ENCODE assay signal across 8 mouse cellular contexts in the genomic region with DNA sequence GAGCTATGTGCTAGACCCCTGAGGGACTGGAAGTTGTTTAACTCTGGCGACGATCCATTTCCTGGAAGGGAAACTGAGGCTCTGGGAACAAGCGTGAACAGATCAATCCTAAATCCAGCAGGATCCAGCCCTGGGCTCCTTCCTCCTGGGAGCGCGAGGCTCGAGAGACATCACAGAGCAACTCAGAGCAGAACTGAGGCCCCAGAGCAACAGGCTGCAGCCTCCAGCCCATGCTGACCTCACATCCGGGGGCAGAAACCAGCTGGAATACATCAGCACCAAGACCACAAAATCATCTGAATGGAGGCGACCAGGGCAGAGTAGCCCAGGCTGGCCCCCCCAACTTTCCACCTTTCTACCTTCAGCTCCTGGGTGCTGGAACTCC. TPM values are rescaled to one million over a fixed set of nuclear protein-coding genes. Genes with fewer than 3 reads are reported as not detected.
DNase-seq lines count a peak whose midpoint lies in the region; ATAC-seq and TF ChIP-seq lines count a peak whose summit lies in the region.

No protein-coding gene starts in this region.

- no peaks in the 10 kb centered on the region for H3K9me3 ChIP-seq in E14TG2a.4 (ENCODE audit: low read length)
- H3K9me3 ChIP-seq in embryonic facial prominence, embryonic 15.5 days (replicated peaks), result no peaks in the 10 kb centered on the region
- no peaks in the 10 kb centered on the region for H3K9me3 ChIP-seq in intestine, embryonic 15.5 days

- H3K9ac ChIP-seq in embryonic facial prominence, embryonic 15.5 days, result no peak overlapping the region
- H3K9ac ChIP-seq in intestine, embryonic 15.5 days, result no peak overlapping the region

- H3K27me3 ChIP-seq in E14TG2a.4 (ENCODE audit: insufficient read depth, low read length), result peaks cover 28% of the 10 kb centered on the region
- peaks cover 31% of the 10 kb centered on the region for H3K27me3 ChIP-seq in embryonic facial prominence, embryonic 15.5 days
- no peaks in the 10 kb centered on the region for H3K27me3 ChIP-seq in intestine, embryonic 15.5 days (replicated peaks)

- no peaks in the 10 kb centered on the region for H3K36me3 ChIP-seq in E14TG2a.4 (ENCODE audit: insufficient read depth, low read length)
- H3K36me3 ChIP-seq in embryonic facial prominence, embryonic 15.5 days, result no peaks in the 10 kb centered on the region
- no peaks in the 10 kb centered on the region for H3K36me3 ChIP-seq in intestine, embryonic 15.5 days

- DNase-seq in lung, postnatal 25 days (ENCODE audit: low spot score), result peak; percentile 21
- no peak for DNase-seq in adrenal gland, postnatal 10 days
- no peak for DNase-seq in B cell, adult 2 months
- no peak for DNase-seq in testis, postnatal 14 days (ENCODE audit: low spot score)
- DNase-seq in left cerebral cortex, postnatal 14 days (ENCODE audit: low spot score in 2 of 2), result no peak

- WGBS in embryonic facial prominence, embryonic 15.5 days, result 13% methylated on average over 8 of the region's 8 CpGs
- 32% methylated on average over 8 of the region's 8 CpGs for WGBS in intestine, embryonic 15.5 days

- ATAC-seq in embryonic facial prominence, embryonic 15.5 days (ENCODE audit: insufficient number of reproducible peaks, low FRiP score, low TSS enrichment, low read depth), result no peak
- no peak for ATAC-seq in intestine, embryonic 15.5 days

- peaks cover 65% of the 10 kb centered on the region for H3K4me1 ChIP-seq in E14TG2a.4 (replicated peaks; ENCODE audit: low read depth, low read length)
- H3K4me1 ChIP-seq in embryonic facial prominence, embryonic 15.5 days, result peaks cover 27% of the 10 kb centered on the region
- H3K4me1 ChIP-seq in intestine, embryonic 15.5 days (replicated peaks), result peaks cover 11% of the 10 kb centered on the region; the same call in 1 of the 2 replicates

- peak overlapping the region; percentile 53 for H3K4me3 ChIP-seq in E14TG2a.4 (replicated peaks; ENCODE audit: low read length)
- H3K4me3 ChIP-seq in embryonic facial prominence, embryonic 15.5 days (replicated peaks), result 0 out of 2 replicates have a peak overlapping the region, but pooled peaks have one; percentile 7
- H3K4me3 ChIP-seq in intestine, embryonic 15.5 days (replicated peaks), result no peak overlapping the region

- no peak for TF ChIP-seq CTCF in E14TG2a.4 (conservative IDR thresholded peaks at IDR 0.05; ENCODE audit: low read length)

- H3K4me2 ChIP-seq in embryonic facial prominence, embryonic 15.5 days (replicated peaks), result peak overlapping the region; percentile 34
- H3K4me2 ChIP-seq in intestine, embryonic 15.5 days (replicated peaks), result peak overlapping the region; percentile 46

- intact Hi-C loops in left cerebral cortex, postnatal 14 days (cut with DNase I), result no loop called here

- H3K27ac ChIP-seq in embryonic facial prominence, embryonic 15.5 days (replicated peaks), result peak overlapping the region; percentile 22; the same call in 1 of the 2 replicates
- H3K27ac ChIP-seq in intestine, embryonic 15.5 days, result no peak overlapping the region

RNA-seq across cellular contexts. Expression of gene Fam222a, which starts 29.8 kb away (rescaled TPM):
- polyA plus RNA-seq in embryonic facial prominence, embryonic 15.5 days (2015; fragmentation: Nextera tagmentation; extraction: Ambion mirVana), result 1.5 and 1.9 TPM in 2 replicates
- 5.1 and 6.2 TPM in 2 replicates for polyA plus RNA-seq in intestine, embryonic 15.5 days (2015; fragmentation: Nextera tagmentation; extraction: Ambion mirVana)
- total RNA-seq in adrenal gland, postnatal 10 days (2021), result 10 to 100 TPM; 29.5 to 56.8 TPM
- total RNA-seq in left cerebral cortex, postnatal 14 days (2021), result 1 to 10 TPM; 8.1 to 9.0 TPM
